Mouse (Mus musculus) lung, adult 10 weeks (tissue): ENCODE measurements around the gene BC030867. TPM values are rescaled to one million over a fixed set of nuclear protein-coding genes. Genes with fewer than 3 reads are reported as not detected.

ENCODE experiments used
- polyA plus RNA-seq: library from polyadenylated mRNA; stranded (reverse); fragments of 350-450 nt; fragmentation: Illumina TruSeq; extraction: RNeasy Lipid Tissue Mini Kit (QIAGEN cat#74804); gene quantifications from one replicate; pipeline ENCODE4 v1.2.3, GENCODE M21; 2014; ENCODE audit warnings: low read depth, low replicate concordance; ENCODE audit not compliant: insufficient read depth

The BC030867 gene
- not detected for polyA plus RNA-seq

GRCm38 (mm10) chr11:102248630-102249230 lies at the start of gene BC030867:
TSS of gene BC030867 (plus strand) at chr11:102248882.

GRCm38 (mm10) chr11:102230006-102230741 lies 18.5 kb upstream of the BC030867 start, which contains the start of gene Hdac5:
TSS of gene Hdac5 (minus strand) at chr11:102230166.

GRCm38 (mm10) chr11:102268520-102269244 lies 20.0 kb downstream of the BC030867 start, which contains the start of gene Asb16:
TSS of gene Asb16 (plus strand) at chr11:102268743.

GRCm38 (mm10) chr11:102284501-102285094 lies 35.9 kb downstream of the BC030867 start, which contains the start of gene Tmub2:
TSS of gene Tmub2 (plus strand) at chr11:102284931.

GRCm38 (mm10) chr11:102296491-102297472 lies 48.1 kb downstream of the BC030867 start, which contains the start of gene Atxn7l3:
TSS of gene Atxn7l3 (minus strand) at chr11:102296631.

Other genes starting within 250 kb of the BC030867 start
- gene Mpp3, start 220.4 kb upstream of the BC030867 start, polyA plus RNA-seq: 1.9 TPM
- 11.4 TPM for gene Cd300lg, start 207.4 kb upstream of the BC030867 start, polyA plus RNA-seq
- gene Mpp2, start 160.4 kb upstream of the BC030867 start, polyA plus RNA-seq: 3.7 TPM
- 2.6 TPM for gene Ppy, start 147.6 kb upstream of the BC030867 start, polyA plus RNA-seq
- gene Pyy, start 141.1 kb upstream of the BC030867 start, polyA plus RNA-seq: not detected
- gene Nags, start 103.4 kb upstream of the BC030867 start, polyA plus RNA-seq: not detected
- gene Tmem101, start 92.5 kb upstream of the BC030867 start, polyA plus RNA-seq: 11.7 TPM
- gene Lsm12, start 63.6 kb upstream of the BC030867 start, polyA plus RNA-seq: 14.7 TPM
- 23.3 TPM for gene G6pc3, start 59.3 kb upstream of the BC030867 start, polyA plus RNA-seq
- gene Hdac5, start 18.7 kb upstream of the BC030867 start, polyA plus RNA-seq: 49.2 TPM
- not detected for gene Asb16, start 19.9 kb downstream of the BC030867 start, polyA plus RNA-seq
- 29.4 TPM for gene Tmub2, start 36.0 kb downstream of the BC030867 start, polyA plus RNA-seq
- 19.6 TPM for gene Atxn7l3, start 47.7 kb downstream of the BC030867 start, polyA plus RNA-seq
- gene Ubtf, start 70.9 kb downstream of the BC030867 start, polyA plus RNA-seq: 47.0 TPM
- 0.11 TPM for gene Slc4a1, start 117.3 kb downstream of the BC030867 start, polyA plus RNA-seq
- gene Rundc3a, start 144.5 kb downstream of the BC030867 start, polyA plus RNA-seq: 1.3 TPM
- gene Slc25a39, start 159.1 kb downstream of the BC030867 start, polyA plus RNA-seq: 98.9 TPM
- gene Grn, start 181.4 kb downstream of the BC030867 start, polyA plus RNA-seq: 134 TPM
- gene Fam171a2, start 198.8 kb downstream of the BC030867 start, polyA plus RNA-seq: 1.7 TPM
- 6.9 TPM for gene Itga2b, start 221.2 kb downstream of the BC030867 start, polyA plus RNA-seq